Mouse (Mus musculus) myocyte (in vitro differentiated cells): ENCODE measurements around the gene Polr2b.

ENCODE experiments used
- POLR2A ChIP-seq: IDR thresholded peaks from one replicate; pipeline ENCODE4 v1.6.1; 2011; ENCODE audit warnings: low read depth, mild to moderate bottlenecking, control low read depth, moderate library complexity; ENCODE audit not compliant: insufficient read length
- SRF ChIP-seq: IDR thresholded peaks from one replicate; pipeline ENCODE4 v1.6.1; 2011; ENCODE audit warnings: low read depth; ENCODE audit not compliant: control insufficient read depth, insufficient read length

DNA sequence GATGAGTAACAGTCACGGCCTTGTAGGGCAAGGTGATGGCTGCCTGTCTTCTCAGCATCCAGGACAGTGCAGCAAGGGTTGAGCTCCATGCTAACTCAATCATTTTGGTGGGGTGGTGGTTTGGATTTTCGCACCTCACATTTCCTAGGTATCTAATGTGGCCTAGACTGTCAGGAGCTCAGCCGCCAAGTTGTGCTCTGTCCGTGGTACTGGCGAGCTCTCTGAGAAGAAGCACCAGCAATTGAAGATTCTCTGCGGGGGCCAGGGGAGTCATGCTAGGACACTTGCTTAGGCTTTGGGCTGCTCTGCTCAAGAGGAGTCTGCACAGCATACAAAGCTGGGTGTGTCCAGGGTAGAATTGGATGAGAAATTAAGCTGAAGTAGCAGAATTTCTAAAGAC lies 22.0 kb upstream of the Polr2b start:
- TF ChIP-seq POLR2A, result no peak
- TF ChIP-seq SRF, result no peak
